Mouse (Mus musculus) G1E (cell line): ENCODE results near the gene Fgf8. TPM values are rescaled to one million over a fixed set of nuclear protein-coding genes. Genes with fewer than 3 reads are reported as not detected.

Experiments used
- ATAC-seq: 2 replicates; pipeline ENCODE4 v1.8.0; 2016; ENCODE audit warnings: mild to moderate bottlenecking; ENCODE audit not compliant: insufficient number of reproducible peaks, poor library complexity, low FRiP score, severe bottlenecking; ENCODE audit errors: extremely low read depth
- DNase-seq: peaks from one replicate; pipeline ENCODE4 v3.0.0; 2012; ENCODE audit warnings: low spot score
- H3K27me3 ChIP-seq: 2 replicates; pipeline ENCODE4 v1.6.1; 2012; ENCODE audit warnings: mild to moderate bottlenecking, low read length, inconsistent platforms; ENCODE audit not compliant: insufficient read depth
- H3K36me3 ChIP-seq: replicated peaks from 2 replicates; pipeline ENCODE3; 2012; ENCODE audit warnings: mild to moderate bottlenecking, inconsistent platforms
- H3K4me1 ChIP-seq: 2 replicates; pipeline ENCODE4 v1.6.1; 2012; ENCODE audit warnings: low read depth, low read length, inconsistent platforms, mixed read lengths; ENCODE audit not compliant: insufficient read depth
- H3K4me3 ChIP-seq: 2 replicates; pipeline ENCODE4 v1.5.1; 2012; ENCODE audit warnings: low read depth, mild to moderate bottlenecking, inconsistent platforms, low read length, moderate library complexity, mixed read lengths
- H3K9me3 ChIP-seq: replicated peaks from 2 replicates; pipeline ENCODE4 v1.6.1; 2012; ENCODE audit warnings: inconsistent platforms
- CTCF ChIP-seq: IDR thresholded peaks from 2 replicates; pipeline ENCODE4 v1.5.1; 2012; ENCODE audit warnings: low read depth, low read length, inconsistent platforms, mixed read lengths
- GATA1 ChIP-seq: IDR thresholded peaks from 2 replicates; pipeline ENCODE4 v1.6.1; 2012; ENCODE audit warnings: borderline replicate concordance, low read length, inconsistent platforms, mixed read lengths
- GATA2 ChIP-seq: IDR thresholded peaks from 2 replicates; pipeline ENCODE4 v1.6.1; 2012; ENCODE audit warnings: low read depth, low read length, inconsistent platforms, borderline replicate concordance
- POLR2AphosphoS5 ChIP-seq: IDR thresholded peaks from 2 replicates; pipeline ENCODE4 v1.6.1; 2012; ENCODE audit warnings: low read depth, low read length, inconsistent platforms; ENCODE audit not compliant: insufficient replicate concordance
- TAL1 ChIP-seq: conservative IDR thresholded peaks from 2 replicates; pipeline ENCODE4 v1.6.1; 2012; ENCODE audit warnings: low read depth, low read length, inconsistent platforms, mixed read lengths
- polyA plus RNA-seq: library from polyadenylated mRNA; stranded (reverse); fragments of >175 nt; gene quantifications from 2 replicates; pipeline ENCODE4 v1.2.3, GENCODE M21; 2012
- total RNA-seq, 2 experiments: library from RNA; stranded (forward) in 1 of 2; stranded (reverse) in 1 of 2; fragments of 200-1000 nt in 1 of 2; fragments of >200 nt in 1 of 2; fragmentation: Nextera tagmentation in 1 of 2; gene quantifications; 2 replicates each; pipeline ENCODE4 v1.2.3; 2014 to 2017

Fgf8 gene
- total and polyA plus RNA-seq, 3 experiments, result not detected

DNA sequence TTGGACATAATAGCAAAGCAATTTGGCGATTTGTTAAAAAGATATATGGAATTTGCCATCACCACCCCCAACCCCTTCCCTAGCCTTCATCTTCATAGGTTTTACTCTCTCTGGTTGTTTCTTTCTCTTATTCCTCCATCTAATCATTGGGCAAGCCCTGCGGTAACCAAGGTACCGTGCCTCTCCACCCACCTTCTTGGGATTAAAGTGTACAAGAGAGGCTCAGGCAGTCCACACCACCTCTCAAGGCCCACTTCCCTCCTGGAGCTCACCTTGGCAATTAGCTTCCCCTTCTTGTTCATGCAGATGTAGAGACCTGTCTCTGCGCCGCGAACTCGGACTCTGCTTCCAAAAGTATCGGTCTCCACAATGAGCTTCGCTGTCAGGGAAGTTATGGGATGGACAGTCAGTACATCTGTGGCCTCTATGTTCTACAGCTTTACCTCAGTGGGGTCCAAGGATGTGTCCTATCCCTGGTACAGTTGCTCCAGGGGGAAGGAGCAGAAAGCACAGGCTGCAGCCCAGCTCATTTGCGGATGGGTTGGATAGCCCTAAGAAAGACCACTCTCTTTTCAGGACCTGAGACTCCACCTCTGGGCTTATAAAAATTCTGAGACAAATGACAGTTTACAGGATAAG lies 4.8 kb downstream of the Fgf8 start:
- H3K36me3 ChIP-seq, result no peaks in the 10 kb centered on the region
- ATAC-seq, result no peak
- peaks cover 17% of the 10 kb centered on the region for H3K9me3 ChIP-seq
- TF ChIP-seq CTCF (no peak), GATA2 (no peak), POLR2AphosphoS5 (no peak), TAL1 (no peak), GATA1 (no peak)
- no peak overlapping the region for H3K4me3 ChIP-seq
- no peak for DNase-seq
- H3K4me1 ChIP-seq, result peaks cover 10% of the 10 kb centered on the region
- peaks cover 92% of the 10 kb centered on the region for H3K27me3 ChIP-seq

DNA sequence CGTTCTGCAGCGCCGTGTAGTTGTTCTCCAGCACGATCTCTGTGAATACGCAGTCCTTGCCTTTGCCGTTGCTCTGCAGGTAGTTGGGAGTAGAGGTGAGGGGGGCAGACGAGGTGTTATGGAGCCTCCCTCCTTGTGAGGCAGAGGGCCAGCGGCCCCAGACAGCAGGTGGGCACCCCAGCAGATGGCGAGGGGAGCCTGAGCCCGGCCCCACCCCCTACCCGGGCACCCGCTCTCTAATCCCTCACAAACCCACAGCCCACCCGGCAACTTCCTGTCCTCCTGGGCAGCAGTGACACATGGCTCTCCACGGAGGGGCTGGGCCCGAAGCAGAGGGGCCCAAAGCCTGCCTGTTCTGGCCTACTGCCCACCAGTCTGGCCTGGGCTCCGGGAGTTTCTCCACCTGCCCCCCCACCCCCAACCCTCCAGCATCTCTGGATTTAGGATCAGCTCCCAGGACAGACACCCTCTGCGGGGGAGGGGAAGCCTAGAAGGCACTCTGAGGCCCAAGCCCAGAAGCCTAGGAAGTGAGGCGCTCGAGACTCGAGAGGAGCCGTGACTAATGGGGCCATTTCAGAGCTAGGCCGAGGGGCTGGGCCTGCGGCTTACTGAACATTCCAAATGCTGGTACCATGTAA lies 5.4 kb downstream of the Fgf8 start:
- H3K9me3 ChIP-seq, result peaks cover 12% of the 10 kb centered on the region
- no peak for DNase-seq
- ATAC-seq, result no peak
- peaks cover 95% of the 10 kb centered on the region for H3K27me3 ChIP-seq
- H3K4me1 ChIP-seq, result peaks cover 10% of the 10 kb centered on the region
- TF ChIP-seq POLR2AphosphoS5 (no peak), CTCF (no peak), TAL1 (no peak), GATA1 (no peak), GATA2 (no peak)
- H3K36me3 ChIP-seq, result no peaks in the 10 kb centered on the region
- no peak overlapping the region; the same call in 1 of the 2 replicates for H3K4me3 ChIP-seq

DNA sequence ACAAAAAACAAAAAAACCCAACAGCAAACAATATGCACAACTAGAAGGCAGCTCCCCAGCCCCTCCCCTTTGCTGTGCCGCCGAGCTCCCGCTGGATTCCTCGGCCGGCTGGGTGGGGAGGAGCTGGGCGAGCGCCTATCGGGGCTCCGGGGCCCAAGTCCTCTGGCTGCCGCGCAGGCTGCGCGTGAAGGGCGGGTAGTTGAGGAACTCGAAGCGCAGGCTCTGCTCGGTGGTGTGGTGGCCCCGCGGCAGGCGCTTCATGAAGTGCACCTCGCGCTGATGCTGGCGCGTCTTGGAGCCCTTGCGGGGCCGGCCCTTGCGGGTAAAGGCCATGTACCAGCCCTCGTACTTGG lies 5.9 kb downstream of the Fgf8 start:
- Histone ChIP-seq H3K9me3 (peaks cover 7% of the 10 kb centered on the region), H3K4me1 (peaks cover 10% of the 10 kb centered on the region), H3K4me3 (no peak overlapping the region; the same call in 1 of the 2 replicates), H3K27me3 (peaks cover 93% of the 10 kb centered on the region), H3K36me3 (no peaks in the 10 kb centered on the region)
- DNase-seq (no peak), ATAC-seq (no peak)
- TF ChIP-seq GATA2 (no peak), POLR2AphosphoS5 (no peak), CTCF (no peak)

DNA sequence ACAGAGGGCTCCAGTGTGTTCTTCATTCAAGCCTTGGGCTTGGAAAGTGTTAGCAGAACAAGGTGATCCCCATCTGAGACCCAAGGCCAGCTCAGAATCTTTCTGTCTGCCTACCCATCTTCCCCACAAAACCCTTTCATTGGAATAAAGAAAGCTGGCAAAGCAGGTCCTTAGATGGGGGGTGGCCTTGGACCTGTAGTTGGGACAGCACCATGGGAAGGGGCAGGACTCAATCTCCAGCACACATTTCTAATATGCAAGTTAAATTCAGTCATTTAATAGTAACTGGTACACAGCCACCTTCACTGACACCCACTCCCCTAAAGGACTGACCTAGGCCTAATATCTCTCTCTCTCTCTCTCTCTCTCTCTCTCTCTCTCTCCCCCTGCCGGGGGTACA lies 6.5 kb downstream of the Fgf8 start:
- DNase-seq (no peak), ATAC-seq (no peak)
- Histone ChIP-seq H3K4me3 (no peak overlapping the region), H3K27me3 (peaks cover 93% of the 10 kb centered on the region), H3K4me1 (peaks cover 10% of the 10 kb centered on the region), H3K36me3 (no peaks in the 10 kb centered on the region), H3K9me3 (peaks cover 2% of the 10 kb centered on the region)
- TF ChIP-seq GATA2 (no peak), GATA1 (no peak)

DNA sequence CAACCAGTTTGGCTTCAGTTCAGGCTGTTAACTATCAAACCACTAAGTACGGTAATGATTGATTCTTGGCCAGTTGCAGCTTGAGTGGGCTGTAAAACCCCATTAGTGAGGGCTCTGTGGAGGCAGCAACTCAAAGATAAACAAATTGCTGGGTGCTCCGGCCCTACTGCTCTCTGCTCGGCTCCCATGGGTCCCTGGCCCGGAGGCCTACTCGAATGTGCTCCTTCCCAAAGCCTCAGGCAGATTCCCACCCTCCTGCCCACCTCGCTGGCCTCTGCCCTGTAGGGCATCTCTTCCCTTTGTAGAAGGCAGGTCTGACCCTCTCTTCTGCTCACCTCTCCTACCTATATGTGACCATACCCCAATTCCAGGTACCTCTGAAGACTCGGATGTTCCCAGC lies 8.0 kb downstream of the Fgf8 start:
- Histone ChIP-seq H3K9me3 (no peaks in the 10 kb centered on the region), H3K27me3 (peaks cover 95% of the 10 kb centered on the region), H3K4me1 (peaks cover 10% of the 10 kb centered on the region), H3K36me3 (no peaks in the 10 kb centered on the region), H3K4me3 (no peak overlapping the region)
- DNase-seq, result no peak
- no peak for ATAC-seq
- no peak for TF ChIP-seq GATA1
- no peak for TF ChIP-seq TAL1
- no peak for TF ChIP-seq POLR2AphosphoS5
- no peak for TF ChIP-seq CTCF
- TF ChIP-seq GATA2, result no peak

DNA sequence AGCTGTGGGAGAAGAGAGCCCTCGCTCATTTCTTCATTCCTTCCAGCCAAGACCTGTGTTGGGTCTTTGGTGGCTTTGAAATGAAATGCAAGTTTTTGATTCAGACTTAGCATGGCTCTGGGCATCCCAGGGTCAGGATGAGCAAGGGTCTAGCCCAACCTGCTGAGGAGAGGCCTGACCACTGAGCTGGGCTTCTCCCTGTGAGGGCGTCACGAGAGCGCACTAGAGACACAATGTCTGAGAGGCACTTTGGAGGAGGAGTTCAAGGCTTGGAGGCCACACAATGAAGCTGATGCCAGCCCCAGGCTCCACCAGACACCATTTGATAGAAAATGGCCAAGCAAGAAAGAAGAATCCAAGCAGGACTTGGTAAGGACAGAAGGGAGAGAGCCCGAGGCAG lies 8.5 kb downstream of the Fgf8 start:
- H3K4me1 ChIP-seq, result peaks cover 10% of the 10 kb centered on the region
- ATAC-seq (no peak), DNase-seq (no peak)
- TF ChIP-seq CTCF (no peak), GATA2 (no peak), GATA1 (no peak), TAL1 (no peak), POLR2AphosphoS5 (no peak)
- no peaks in the 10 kb centered on the region for H3K9me3 ChIP-seq
- H3K36me3 ChIP-seq, result no peaks in the 10 kb centered on the region
- H3K27me3 ChIP-seq, result peaks cover 92% of the 10 kb centered on the region
- H3K4me3 ChIP-seq, result no peak overlapping the region
